Mouse (Mus musculus): ENCODE measurements around the gene Lmod2. TPM values are rescaled to one million over a fixed set of nuclear protein-coding genes. Genes with fewer than 3 reads are reported as not detected.

The Lmod2 gene
- polyA plus RNA-seq, 1 experiment from 2014 or later, result 0.09 TPM

- DNase-seq (no peak), ATAC-seq (ENCODE audit: low read depth) (no peak)
- Histone ChIP-seq H3K4me3 (replicated peaks) (no peak overlapping the region), H3K27ac (no peak overlapping the region; the same call in 1 of the 2 replicates), H3K4me1 (replicated peaks) (peaks cover 39% of the 10 kb centered on the region), H3K36me3 (0 out of 2 replicates have a peak, but pooled peaks cover 3% of the 10 kb centered on the region), H3K9me3 (replicated peaks) (no peaks in the 10 kb centered on the region), H3K4me2 (no peak overlapping the region), H3K9ac (no peak overlapping the region), H3K27me3 (no peaks in the 10 kb centered on the region)
- 69% methylated on average over 6 of the region's 6 CpGs for WGBS (ENCODE audit: insufficient replicate concordance)
Observed at GRCm38 (mm10) chr6:24645346-24646053, 47.9 kb downstream of the Lmod2 start.

GRCm38 (mm10) chr6:24647103-24647691 is 49.6 kb downstream of the Lmod2 start:
- 42% methylated on average over 4 of the region's 4 CpGs for WGBS (ENCODE audit: insufficient replicate concordance)
- H3K27ac ChIP-seq, result no peak overlapping the region
- no peaks in the 10 kb centered on the region for H3K27me3 ChIP-seq
- H3K36me3 ChIP-seq, result 0 out of 2 replicates have a peak, but pooled peaks cover 3% of the 10 kb centered on the region
- H3K9ac ChIP-seq, result no peak overlapping the region
- no peak for ATAC-seq (ENCODE audit: low read depth)
- no peak for DNase-seq
- no peak overlapping the region for H3K4me3 ChIP-seq (replicated peaks)
- peaks cover 43% of the 10 kb centered on the region for H3K4me1 ChIP-seq (replicated peaks)
- H3K9me3 ChIP-seq (replicated peaks), result no peaks in the 10 kb centered on the region
- H3K4me2 ChIP-seq, result no peak overlapping the region

GRCm38 (mm10) chr6:24648403-24648802 is 50.8 kb downstream of the Lmod2 start:
- no peak overlapping the region for H3K4me2 ChIP-seq

GRCm38 (mm10) chr6:24650719-24651118 is 53.2 kb downstream of the Lmod2 start:
- Histone ChIP-seq H3K27me3 (no peaks in the 10 kb centered on the region), H3K36me3 (no peaks in the 10 kb centered on the region), H3K4me1 (replicated peaks) (peaks cover 40% of the 10 kb centered on the region), H3K9ac (no peak overlapping the region), H3K9me3 (replicated peaks) (no peaks in the 10 kb centered on the region), H3K27ac (no peak overlapping the region), H3K4me3 (replicated peaks) (no peak overlapping the region), H3K4me2 (no peak overlapping the region)
- 76% methylated on average over 3 of the region's 3 CpGs for WGBS (ENCODE audit: insufficient replicate concordance)
- no peak for ATAC-seq (ENCODE audit: low read depth)
- DNase-seq, result no peak

More at GRCm38 (mm10) chr6:24648403-24648802, 50.8 kb downstream of the Lmod2 start:
- WGBS (ENCODE audit: insufficient replicate concordance), result 65% methylated on average over 4 of the region's 4 CpGs
- ATAC-seq (ENCODE audit: low read depth) (peak; percentile 50; the same call in 1 of the 2 replicates), DNase-seq (no peak)
- Histone ChIP-seq H3K27ac (no peak overlapping the region), H3K27me3 (no peaks in the 10 kb centered on the region), H3K4me1 (replicated peaks) (peaks cover 42% of the 10 kb centered on the region), H3K36me3 (0 out of 2 replicates have a peak, but pooled peaks cover 3% of the 10 kb centered on the region), H3K4me3 (replicated peaks) (no peak overlapping the region), H3K9me3 (replicated peaks) (no peaks in the 10 kb centered on the region), H3K9ac (no peak overlapping the region)

- Histone ChIP-seq H3K9me3 (replicated peaks) (no peaks in the 10 kb centered on the region), H3K4me1 (replicated peaks) (peaks cover 43% of the 10 kb centered on the region), H3K9ac (no peak overlapping the region), H3K36me3 (no peaks in the 10 kb centered on the region), H3K4me3 (replicated peaks) (no peak overlapping the region), H3K27me3 (no peaks in the 10 kb centered on the region), H3K4me2 (no peak overlapping the region), H3K27ac (no peak overlapping the region)
- WGBS (ENCODE audit: insufficient replicate concordance), result 71% methylated on average over 7 of the region's 7 CpGs
- DNase-seq, result no peak
- no peak for ATAC-seq (ENCODE audit: low read depth)
Observed at GRCm38 (mm10) chr6:24651538-24651937, 54.0 kb downstream of the Lmod2 start.

Other genes starting within 250 kb of the Lmod2 start
- gene Iqub, start 82.7 kb upstream of the Lmod2 start, polyA plus RNA-seq (2015; fragmentation: Nextera tagmentation; extraction: Ambion mirVana), result not detected in 2 replicates
- gene Ndufa5, start 69.7 kb upstream of the Lmod2 start, polyA plus RNA-seq (2015; fragmentation: Nextera tagmentation; extraction: Ambion mirVana), result 279 and 307 TPM in 2 replicates
- not detected in 2 replicates for gene Asb15, start 69.6 kb upstream of the Lmod2 start, polyA plus RNA-seq (2015; fragmentation: Nextera tagmentation; extraction: Ambion mirVana)
- 20.8 and 22.6 TPM in 2 replicates for gene Wasl, start 67.2 kb downstream of the Lmod2 start, polyA plus RNA-seq (2015; fragmentation: Nextera tagmentation; extraction: Ambion mirVana)
- gene Hyal6, start 135.5 kb downstream of the Lmod2 start, polyA plus RNA-seq (2015; fragmentation: Nextera tagmentation; extraction: Ambion mirVana), result 0.02 TPM in 1 of 2 replicates, not detected in the other
- not detected in 2 replicates for gene Hyal4, start 150.6 kb downstream of the Lmod2 start, polyA plus RNA-seq (2015; fragmentation: Nextera tagmentation; extraction: Ambion mirVana)
- gene Spam1, start 193.4 kb downstream of the Lmod2 start, polyA plus RNA-seq (2015; fragmentation: Nextera tagmentation; extraction: Ambion mirVana), result not detected in 2 replicates